Mouse (Mus musculus): ENCODE measurements around the gene Spib. TPM values are rescaled to one million over a fixed set of nuclear protein-coding genes. Genes with fewer than 3 reads are reported as not detected.

Gene Spib
- polyA plus RNA-seq, 1 experiment from 2014 or later = 2.0 TPM

DNA sequence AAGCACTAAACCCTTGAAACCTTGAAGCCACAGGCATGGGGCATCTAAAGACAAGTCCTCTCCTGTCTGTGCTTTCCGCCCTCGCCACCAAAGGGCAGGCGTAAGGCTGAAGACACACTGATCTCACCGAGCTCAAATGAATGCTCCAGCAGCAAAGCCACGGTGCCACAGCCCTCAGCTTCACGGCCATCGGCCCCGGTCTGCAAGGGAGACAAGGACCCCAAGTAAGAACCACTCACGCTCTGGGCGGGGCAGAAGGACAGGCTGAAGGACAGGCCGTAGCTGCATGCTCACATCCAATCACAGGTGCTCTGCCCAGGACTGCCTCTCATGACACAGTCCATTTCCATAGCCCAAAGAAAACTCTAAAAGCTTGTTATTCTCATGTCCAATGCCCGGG lies 37.2 kb downstream of the Spib start:
- Histone ChIP-seq H3K4me2 (no peak overlapping the region), H3K36me3 (peaks cover 27% of the 10 kb centered on the region), H3K9me3 (no peaks in the 10 kb centered on the region), H3K27me3 (no peaks in the 10 kb centered on the region), H3K4me3 (no peak overlapping the region), H3K27ac (no peak overlapping the region), H3K4me1 (peaks cover 22% of the 10 kb centered on the region), H3K9ac (no peak overlapping the region)
- 88% methylated on average over 12 of the region's 12 CpGs for WGBS
- ATAC-seq (ENCODE audit: borderline replicate concordance, extremely low read depth, low FRiP score, low TSS enrichment) = no peak

DNA sequence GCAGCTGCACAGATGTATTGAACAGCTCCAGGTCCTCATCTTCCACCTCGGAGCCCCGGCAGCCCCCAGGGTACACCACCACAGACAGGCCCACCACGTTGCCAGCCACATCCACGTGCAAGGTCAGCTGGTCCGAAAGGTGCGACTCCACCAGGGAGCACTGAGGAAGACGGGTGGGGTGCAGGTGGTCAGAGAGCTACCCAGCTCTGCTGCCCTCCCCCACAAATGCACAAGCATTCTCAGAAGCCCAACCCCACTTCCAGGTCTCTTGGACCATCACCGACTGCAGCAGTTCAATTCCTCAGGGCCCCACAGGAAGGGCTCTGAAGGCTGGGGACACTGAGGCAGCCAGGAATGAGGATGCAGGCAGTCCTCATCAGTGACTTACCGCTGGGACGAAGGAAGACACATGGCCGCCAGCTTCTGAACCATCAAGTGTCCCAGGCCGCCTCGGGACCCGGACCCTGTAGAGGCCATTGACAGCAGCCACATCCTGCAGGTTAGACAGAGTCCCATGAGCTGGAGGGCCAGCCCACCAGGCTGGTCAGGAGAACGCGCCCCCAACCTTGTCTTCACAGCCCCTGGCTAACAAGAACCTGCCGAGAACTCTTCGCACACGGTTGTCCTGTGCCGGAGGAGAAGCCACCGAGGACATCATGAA lies 39.6 kb downstream of the Spib start:
- ATAC-seq (ENCODE audit: borderline replicate concordance, extremely low read depth, low FRiP score, low TSS enrichment) = no peak
- no peaks in the 10 kb centered on the region for H3K9me3 ChIP-seq
- H3K4me3 ChIP-seq = no peak overlapping the region
- peaks cover 31% of the 10 kb centered on the region for H3K36me3 ChIP-seq
- H3K4me2 ChIP-seq = no peak overlapping the region
- peaks cover 19% of the 10 kb centered on the region for H3K4me1 ChIP-seq
- no peaks in the 10 kb centered on the region for H3K27me3 ChIP-seq
- no peak overlapping the region for H3K27ac ChIP-seq
- no peak overlapping the region for H3K9ac ChIP-seq
- WGBS = 90% methylated on average over 21 of the region's 21 CpGs

DNA sequence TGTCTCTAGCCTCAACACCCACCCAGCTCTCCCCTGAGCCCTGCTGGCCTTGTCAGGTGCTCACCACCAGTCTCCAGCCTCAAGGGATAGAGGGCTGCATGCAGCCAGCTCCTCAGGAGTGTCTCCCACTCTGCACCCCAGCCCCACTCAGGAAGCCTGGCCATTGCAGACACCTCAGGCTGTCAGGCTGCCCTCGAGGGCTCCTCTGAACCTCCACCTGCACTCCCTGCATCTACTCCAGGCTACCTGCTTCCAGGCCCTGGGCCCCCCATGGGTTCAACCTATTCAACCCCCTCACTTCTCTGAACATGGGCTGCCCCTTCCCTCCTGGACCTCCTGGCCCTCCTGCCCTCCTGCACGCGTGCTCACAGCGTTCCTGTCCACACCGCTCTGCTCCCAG lies 40.5 kb downstream of the Spib start:
- no peak overlapping the region for H3K4me3 ChIP-seq
- no peak overlapping the region for H3K4me2 ChIP-seq
- H3K27ac ChIP-seq = no peak overlapping the region
- peaks cover 14% of the 10 kb centered on the region for H3K4me1 ChIP-seq
- no peaks in the 10 kb centered on the region for H3K9me3 ChIP-seq
- 95% methylated on average over 5 of the region's 5 CpGs for WGBS
- no peak for ATAC-seq (ENCODE audit: borderline replicate concordance, extremely low read depth, low FRiP score, low TSS enrichment)
- no peaks in the 10 kb centered on the region for H3K27me3 ChIP-seq
- H3K9ac ChIP-seq = no peak overlapping the region
- peaks cover 31% of the 10 kb centered on the region for H3K36me3 ChIP-seq

DNA sequence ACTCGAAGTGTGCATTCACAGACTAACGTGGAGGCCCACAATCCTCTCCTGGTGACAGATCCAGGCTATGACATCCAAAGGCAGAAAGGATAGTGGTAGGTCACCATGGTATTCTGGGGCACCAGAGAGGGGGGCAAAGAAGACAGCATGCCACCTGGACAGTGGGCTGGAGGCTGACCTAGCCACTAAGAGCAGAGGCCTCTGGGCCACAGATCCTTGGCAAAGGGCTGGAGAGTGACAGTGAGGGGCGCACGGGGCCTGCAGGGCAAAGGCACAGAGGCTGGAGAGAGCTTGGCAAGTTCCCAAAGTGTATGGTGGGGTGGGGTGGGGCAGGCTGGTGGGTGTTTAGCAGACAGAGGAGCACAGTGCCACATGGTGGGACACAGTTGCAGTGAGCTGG lies 41.6 kb downstream of the Spib start:
- Histone ChIP-seq H3K27me3 (no peaks in the 10 kb centered on the region), H3K4me3 (no peak overlapping the region), H3K36me3 (peaks cover 31% of the 10 kb centered on the region), H3K4me1 (peaks cover 8% of the 10 kb centered on the region), H3K9ac (no peak overlapping the region), H3K4me2 (no peak overlapping the region), H3K27ac (no peak overlapping the region), H3K9me3 (no peaks in the 10 kb centered on the region)
- no peak for ATAC-seq (ENCODE audit: borderline replicate concordance, extremely low read depth, low FRiP score, low TSS enrichment)
- 81% methylated on average over 4 of the region's 4 CpGs for WGBS

DNA sequence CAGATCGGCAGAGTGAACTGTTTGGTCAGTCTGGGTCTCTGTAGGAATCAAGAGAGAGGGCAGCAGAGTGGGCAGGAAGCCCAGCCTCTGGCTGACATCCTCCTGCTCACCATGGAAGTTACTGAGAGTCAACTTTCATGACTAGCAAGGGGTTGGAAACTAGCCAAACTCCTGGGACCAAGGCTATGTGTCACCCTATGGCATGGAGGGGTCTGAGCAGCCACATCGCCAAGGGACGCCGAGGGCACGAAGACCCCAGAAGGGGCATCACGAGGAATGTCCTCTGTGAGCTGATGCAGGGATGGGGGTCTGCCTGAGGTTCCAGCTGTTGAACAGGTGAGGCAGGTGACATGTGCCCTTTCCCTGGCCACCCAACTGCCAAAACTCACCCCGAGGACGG lies 43.3 kb downstream of the Spib start:
- H3K27me3 ChIP-seq = no peaks in the 10 kb centered on the region
- H3K4me1 ChIP-seq = no peaks in the 10 kb centered on the region
- H3K4me3 ChIP-seq = no peak overlapping the region
- WGBS = 83% methylated on average over 8 of the region's 8 CpGs
- H3K36me3 ChIP-seq = peaks cover 31% of the 10 kb centered on the region
- H3K9ac ChIP-seq = no peak overlapping the region
- no peak overlapping the region for H3K27ac ChIP-seq
- H3K9me3 ChIP-seq = no peaks in the 10 kb centered on the region
- ATAC-seq (ENCODE audit: borderline replicate concordance, extremely low read depth, low FRiP score, low TSS enrichment) = no peak
- no peak overlapping the region for H3K4me2 ChIP-seq

DNA sequence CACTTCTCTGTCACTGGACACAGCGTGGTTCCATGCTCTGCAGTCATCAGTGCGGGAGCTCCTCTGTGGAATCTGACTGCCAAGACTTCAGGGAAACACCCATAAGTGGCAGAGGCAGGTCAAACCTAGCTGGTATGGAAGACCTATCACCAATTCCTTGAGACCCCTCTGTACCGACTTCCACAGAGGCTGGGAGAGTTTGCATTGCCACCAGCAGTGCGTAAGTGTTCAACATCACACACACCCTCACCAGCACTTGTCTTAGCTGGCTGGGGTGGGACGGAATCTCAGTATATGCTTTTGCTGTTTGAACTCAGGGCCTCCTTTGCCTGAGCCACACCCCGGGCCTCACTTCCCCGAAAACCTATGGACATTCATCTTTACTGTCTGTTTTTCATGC lies 43.9 kb downstream of the Spib start:
- Histone ChIP-seq H3K27ac (no peak overlapping the region), H3K4me2 (no peak overlapping the region), H3K9me3 (no peaks in the 10 kb centered on the region), H3K4me1 (no peaks in the 10 kb centered on the region), H3K4me3 (no peak overlapping the region), H3K36me3 (peaks cover 31% of the 10 kb centered on the region), H3K27me3 (no peaks in the 10 kb centered on the region), H3K9ac (no peak overlapping the region)
- ATAC-seq (ENCODE audit: borderline replicate concordance, extremely low read depth, low FRiP score, low TSS enrichment) = no peak
- WGBS = 82% methylated on average over 7 of the region's 7 CpGs

DNA sequence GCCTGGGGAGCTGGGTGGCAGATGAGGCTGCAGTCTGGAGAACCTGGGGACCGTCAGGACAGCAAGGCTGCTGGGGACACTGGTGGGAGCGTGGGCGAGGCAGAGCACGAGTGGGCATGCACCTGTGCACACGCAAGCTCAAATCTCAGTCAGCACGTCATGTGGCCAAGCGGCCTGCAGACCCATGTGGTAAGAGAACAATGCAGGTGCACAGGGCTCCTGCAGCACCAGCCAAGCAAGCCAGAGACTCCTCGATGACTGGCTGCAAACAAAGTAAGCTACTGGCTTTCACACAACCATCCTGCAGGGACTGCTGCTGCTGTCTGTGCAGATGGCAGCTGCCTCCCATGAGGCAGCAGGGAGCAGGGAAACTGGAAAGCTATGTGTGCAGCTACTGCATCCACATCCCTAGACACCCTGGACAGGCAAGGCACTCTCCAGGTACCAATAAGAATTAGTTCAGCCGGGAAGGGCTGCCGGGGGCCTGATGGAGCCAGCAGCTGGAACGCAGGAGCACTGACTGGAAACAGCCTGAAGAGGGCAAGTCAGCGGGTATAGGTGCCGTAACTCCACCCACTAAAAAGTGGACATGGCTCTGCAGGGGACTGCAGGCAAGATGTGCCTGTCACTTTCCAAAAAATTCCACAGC lies 44.8 kb downstream of the Spib start:
- no peak for ATAC-seq (ENCODE audit: borderline replicate concordance, extremely low read depth, low FRiP score, low TSS enrichment)
- Histone ChIP-seq H3K36me3 (peaks cover 26% of the 10 kb centered on the region), H3K27ac (no peak overlapping the region), H3K27me3 (peaks cover 6% of the 10 kb centered on the region), H3K9me3 (no peaks in the 10 kb centered on the region), H3K9ac (0 out of 2 replicates have a peak overlapping the region, but pooled peaks have one; percentile 4), H3K4me2 (no peak overlapping the region), H3K4me1 (no peaks in the 10 kb centered on the region), H3K4me3 (no peak overlapping the region)
- 66% methylated on average over 13 of the region's 13 CpGs for WGBS

DNA sequence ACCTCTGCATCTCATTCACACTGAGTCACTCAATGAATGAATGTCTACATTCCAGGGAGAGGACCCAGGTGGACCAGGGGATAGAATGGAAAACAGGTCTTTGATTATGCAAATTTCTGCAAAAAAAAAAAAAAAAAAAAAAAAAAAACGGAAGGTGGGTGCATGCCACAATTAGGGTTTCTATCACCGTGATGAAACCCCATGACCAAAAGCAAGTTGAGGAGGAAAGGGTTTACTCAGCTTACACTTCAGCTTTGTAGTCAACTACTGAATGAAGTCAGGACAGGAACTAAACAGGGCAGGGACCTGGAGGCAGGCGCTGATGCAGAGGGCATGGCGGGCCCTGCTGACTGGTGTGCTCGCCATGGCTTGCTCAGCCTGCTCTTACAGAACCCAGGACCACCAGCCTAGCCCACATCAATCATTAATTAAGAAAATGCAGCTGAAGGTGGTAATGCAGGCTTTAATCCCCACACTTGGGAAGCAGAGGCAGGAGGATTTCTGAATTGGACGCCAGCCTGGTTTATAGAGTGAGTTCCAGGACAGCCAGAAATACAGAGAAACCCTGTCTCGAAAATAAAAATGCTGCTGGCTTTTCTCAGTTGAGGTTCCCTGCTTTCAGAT lies 46.2 kb downstream of the Spib start:
- Histone ChIP-seq H3K4me1 (no peaks in the 10 kb centered on the region), H3K27ac (no peak overlapping the region), H3K4me3 (no peak overlapping the region), H3K9ac (no peak overlapping the region), H3K27me3 (peaks cover 9% of the 10 kb centered on the region), H3K4me2 (no peak overlapping the region), H3K36me3 (peaks cover 13% of the 10 kb centered on the region), H3K9me3 (no peaks in the 10 kb centered on the region)
- WGBS = 71% methylated on average over 7 of the region's 7 CpGs
- ATAC-seq (ENCODE audit: borderline replicate concordance, extremely low read depth, low FRiP score, low TSS enrichment) = no peak

DNA sequence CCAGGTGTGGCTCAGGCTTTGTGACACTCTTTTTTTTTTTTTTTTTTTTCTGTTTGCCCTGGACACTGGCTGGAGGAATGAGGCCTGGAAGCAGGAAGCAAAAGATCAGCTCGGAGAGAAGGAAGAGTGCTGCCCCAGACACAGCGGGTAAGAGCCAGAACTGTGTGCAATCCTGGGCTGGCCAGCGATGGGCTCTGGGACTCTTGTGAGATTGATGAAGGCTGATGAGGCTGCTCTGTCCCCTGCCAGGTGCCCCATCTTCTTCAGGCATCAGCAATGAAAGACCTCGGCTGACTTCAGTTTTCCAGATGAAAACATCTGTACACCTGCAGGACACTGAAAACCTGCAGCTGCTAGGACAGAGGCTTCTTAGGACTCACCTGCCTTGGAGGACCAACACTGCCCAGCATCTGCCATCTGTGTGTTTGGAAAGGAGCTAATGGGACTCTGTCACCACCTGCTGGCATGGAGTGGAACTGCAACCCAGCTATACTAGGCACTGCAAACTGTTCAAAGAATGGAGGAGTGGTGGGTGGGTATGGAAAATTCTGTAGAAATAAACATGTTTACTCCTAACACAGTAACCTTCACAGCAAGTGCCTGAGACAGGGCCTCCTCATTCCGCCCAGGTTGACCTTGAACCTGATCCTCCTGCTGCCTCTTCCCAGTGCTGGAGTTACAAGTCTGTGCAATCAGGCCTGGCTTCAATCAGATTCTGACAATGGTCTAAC lies 46.9 kb downstream of the Spib start:
- no peak overlapping the region for H3K9ac ChIP-seq
- ATAC-seq (ENCODE audit: borderline replicate concordance, extremely low read depth, low FRiP score, low TSS enrichment) = peak; percentile 44
- H3K36me3 ChIP-seq = peaks cover 7% of the 10 kb centered on the region
- H3K4me1 ChIP-seq = no peaks in the 10 kb centered on the region
- no peak overlapping the region for H3K4me2 ChIP-seq
- 26% methylated on average over 5 of the region's 5 CpGs for WGBS
- H3K9me3 ChIP-seq = no peaks in the 10 kb centered on the region
- peaks cover 15% of the 10 kb centered on the region for H3K27me3 ChIP-seq
- H3K27ac ChIP-seq = no peak overlapping the region
- no peak overlapping the region for H3K4me3 ChIP-seq

DNA sequence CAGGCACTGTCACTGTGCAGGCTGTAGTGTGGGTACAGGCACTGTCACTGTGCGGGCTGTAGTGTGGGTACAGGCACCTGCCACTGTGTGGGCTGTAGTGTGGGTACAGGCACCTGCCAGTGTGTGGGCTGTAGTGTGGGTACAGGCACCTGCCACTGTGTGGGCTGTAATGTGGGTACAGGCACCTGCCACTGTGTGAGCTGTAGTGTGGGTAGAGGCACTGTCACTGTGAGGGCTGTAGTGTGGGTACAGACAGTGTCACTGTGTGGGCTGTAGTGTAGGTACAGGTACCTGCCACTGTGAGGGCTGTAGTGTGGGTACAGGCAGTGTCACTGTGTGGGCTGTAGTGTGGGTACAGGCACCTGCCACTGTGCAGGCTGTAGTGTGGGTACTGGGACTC lies 47.8 kb downstream of the Spib start:
- no peak overlapping the region for H3K27ac ChIP-seq
- no peak overlapping the region for H3K4me2 ChIP-seq
- no peaks in the 10 kb centered on the region for H3K9me3 ChIP-seq
- no peaks in the 10 kb centered on the region for H3K4me1 ChIP-seq
- H3K27me3 ChIP-seq = peaks cover 20% of the 10 kb centered on the region
- ATAC-seq (ENCODE audit: borderline replicate concordance, extremely low read depth, low FRiP score, low TSS enrichment) = no peak
- no peak overlapping the region for H3K4me3 ChIP-seq
- 89% methylated on average over 1 of the region's 1 CpGs for WGBS
- H3K36me3 ChIP-seq = peaks cover 4% of the 10 kb centered on the region; the same call in 1 of the 2 replicates
- no peak overlapping the region for H3K9ac ChIP-seq

DNA sequence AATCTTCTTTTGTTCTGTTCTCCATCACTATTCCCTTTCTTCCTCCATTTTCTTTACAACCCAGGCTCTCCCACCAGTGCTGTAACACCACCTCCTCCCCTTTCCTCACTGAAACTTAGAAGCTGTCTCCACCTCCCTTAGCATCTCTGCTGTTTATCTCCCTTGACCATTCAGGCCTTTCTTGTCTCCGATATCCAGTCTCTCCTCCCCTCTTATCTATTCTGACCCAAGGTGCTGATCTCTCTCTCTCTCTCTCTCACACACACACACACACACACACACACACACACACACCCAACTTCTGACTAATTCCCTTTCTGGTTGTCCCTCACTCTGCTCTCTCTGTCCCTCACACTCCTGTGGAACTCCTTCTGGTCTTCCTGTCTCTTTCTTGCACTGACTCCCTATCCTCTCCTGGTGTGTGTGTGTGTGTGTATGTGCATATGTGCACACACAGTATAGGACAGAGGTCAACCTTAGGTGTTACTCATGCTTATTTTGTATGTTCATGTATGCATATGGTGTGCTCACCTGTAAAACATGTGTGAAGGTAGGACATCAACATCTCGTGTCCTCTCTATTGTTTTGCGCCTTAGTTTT lies 48.9 kb downstream of the Spib start:
- ATAC-seq (ENCODE audit: borderline replicate concordance, extremely low read depth, low FRiP score, low TSS enrichment) = no peak
- Histone ChIP-seq H3K36me3 (no peaks in the 10 kb centered on the region), H3K4me2 (no peak overlapping the region), H3K9me3 (no peaks in the 10 kb centered on the region), H3K4me3 (no peak overlapping the region), H3K4me1 (no peaks in the 10 kb centered on the region), H3K27ac (no peak overlapping the region), H3K27me3 (peaks cover 23% of the 10 kb centered on the region), H3K9ac (no peak overlapping the region)
- WGBS = 53% methylated on average over 3 of the region's 3 CpGs

Measured in lung, embryonic 15.5 days (tissue).